Mouse (Mus musculus) E14TG2a.4 (cell line): ENCODE measurements around the gene Krt8.

ENCODE experiments used
- H3K27me3 ChIP-seq: 2 replicates; pipeline ENCODE4 v1.6.1; 2014; ENCODE audit warnings: low read length, control low read depth; ENCODE audit not compliant: insufficient read depth
- H3K36me3 ChIP-seq: 2 replicates; pipeline ENCODE4 v1.6.1; 2014; ENCODE audit warnings: low read length, control low read depth; ENCODE audit not compliant: insufficient read depth
- H3K4me1 ChIP-seq: replicated peaks from 2 replicates; pipeline ENCODE4 v1.6.1; 2014; ENCODE audit warnings: low read depth, low read length, control low read depth
- H3K4me3 ChIP-seq: replicated peaks from 2 replicates; pipeline ENCODE4 v1.5.1; 2014; ENCODE audit warnings: mild to moderate bottlenecking, low read length
- H3K9me3 ChIP-seq: 2 replicates; pipeline ENCODE4 v1.6.1; 2014; ENCODE audit warnings: low read length, control low read depth
- CTCF ChIP-seq: conservative IDR thresholded peaks from 2 replicates; pipeline ENCODE4 v1.5.1; 2014; ENCODE audit warnings: low read length
- NANOG ChIP-seq: IDR thresholded peaks from 2 replicates; pipeline ENCODE4 v1.6.1; 2014; ENCODE audit warnings: borderline replicate concordance, low read length, mixed read lengths
- POU5F1 ChIP-seq: IDR thresholded peaks from 2 replicates; pipeline ENCODE4 v1.6.1; 2014; ENCODE audit warnings: low read length, borderline replicate concordance

Krt8 gene

GRCm38 (mm10) chr15:102016096-102016495, 11.8 kb upstream of the Krt8 start:
- no peak overlapping the region for H3K4me3 ChIP-seq
- H3K4me1 ChIP-seq, result peaks cover 40% of the 10 kb centered on the region
- H3K27me3 ChIP-seq, result peaks cover 26% of the 10 kb centered on the region
- no peaks in the 10 kb centered on the region for H3K36me3 ChIP-seq
- no peaks in the 10 kb centered on the region for H3K9me3 ChIP-seq
- no peak for TF ChIP-seq POU5F1
- no peak for TF ChIP-seq CTCF
- no peak for TF ChIP-seq NANOG

- Histone ChIP-seq H3K27me3 (peaks cover 29% of the 10 kb centered on the region), H3K36me3 (no peaks in the 10 kb centered on the region), H3K9me3 (no peaks in the 10 kb centered on the region), H3K4me3 (no peak overlapping the region), H3K4me1 (peaks cover 51% of the 10 kb centered on the region)
- no peak for TF ChIP-seq NANOG
- no peak for TF ChIP-seq POU5F1
- TF ChIP-seq CTCF, result no peak
Measured at GRCm38 (mm10) chr15:102014848-102015247, 10.6 kb upstream of the Krt8 start.

GRCm38 (mm10) chr15:102013651-102014050, 9.4 kb upstream of the Krt8 start:
- H3K9me3 ChIP-seq, result no peaks in the 10 kb centered on the region
- no peak overlapping the region for H3K4me3 ChIP-seq
- peaks cover 58% of the 10 kb centered on the region for H3K4me1 ChIP-seq
- peaks cover 35% of the 10 kb centered on the region for H3K27me3 ChIP-seq
- TF ChIP-seq CTCF (no peak), POU5F1 (no peak), NANOG (no peak)
- H3K36me3 ChIP-seq, result no peaks in the 10 kb centered on the region

GRCm38 (mm10) chr15:102012260-102012765, 8.0 kb upstream of the Krt8 start:
- TF ChIP-seq CTCF (no peak), NANOG (no peak), POU5F1 (no peak)
- H3K4me3 ChIP-seq, result no peak overlapping the region
- H3K4me1 ChIP-seq, result peaks cover 57% of the 10 kb centered on the region
- H3K27me3 ChIP-seq, result peaks cover 46% of the 10 kb centered on the region
- no peaks in the 10 kb centered on the region for H3K9me3 ChIP-seq
- no peaks in the 10 kb centered on the region for H3K36me3 ChIP-seq

GRCm38 (mm10) chr15:102010569-102011245, 6.4 kb upstream of the Krt8 start:
- Histone ChIP-seq H3K36me3 (no peaks in the 10 kb centered on the region), H3K4me3 (no peak overlapping the region), H3K27me3 (peaks cover 53% of the 10 kb centered on the region), H3K4me1 (peaks cover 59% of the 10 kb centered on the region), H3K9me3 (no peaks in the 10 kb centered on the region)
- TF ChIP-seq NANOG (no peak), CTCF (no peak), POU5F1 (no peak)

GRCm38 (mm10) chr15:102007097-102008069, 3.1 kb upstream of the Krt8 start:
- H3K36me3 ChIP-seq, result no peaks in the 10 kb centered on the region
- H3K9me3 ChIP-seq, result no peaks in the 10 kb centered on the region
- TF ChIP-seq CTCF, result no peak
- peak; percentile 74 for TF ChIP-seq NANOG
- TF ChIP-seq POU5F1, result no peak
- H3K4me1 ChIP-seq, result peaks cover 78% of the 10 kb centered on the region
- no peak overlapping the region for H3K4me3 ChIP-seq
- H3K27me3 ChIP-seq, result peaks cover 82% of the 10 kb centered on the region

- Histone ChIP-seq H3K27me3 (peaks cover 80% of the 10 kb centered on the region), H3K4me3 (no peak overlapping the region; the same call in 1 of the 2 replicates), H3K4me1 (peaks cover 85% of the 10 kb centered on the region), H3K36me3 (no peaks in the 10 kb centered on the region), H3K9me3 (no peaks in the 10 kb centered on the region)
- TF ChIP-seq POU5F1 (no peak), CTCF (no peak), NANOG (no peak)
Measured at GRCm38 (mm10) chr15:102006317-102006716, 2.0 kb upstream of the Krt8 start.

GRCm38 (mm10) chr15:102005290-102005689, 1.0 kb upstream of the Krt8 start:
- Histone ChIP-seq H3K4me3 (no peak overlapping the region), H3K27me3 (peaks cover 86% of the 10 kb centered on the region), H3K9me3 (no peaks in the 10 kb centered on the region), H3K4me1 (peaks cover 84% of the 10 kb centered on the region), H3K36me3 (no peaks in the 10 kb centered on the region)
- TF ChIP-seq NANOG (no peak), CTCF (no peak), POU5F1 (no peak)
